Mouse (Mus musculus): ENCODE measurements around the gene Gnai3. TPM values are rescaled to one million over a fixed set of nuclear protein-coding genes. Genes with fewer than 3 reads are reported as not detected.
A peak's percentile ranks its signal among the peaks of the same experiment; 100 is the strongest.

Gene Gnai3
- polyA plus RNA-seq, 1 experiment from 2014 or later: 146 TPM

DNA sequence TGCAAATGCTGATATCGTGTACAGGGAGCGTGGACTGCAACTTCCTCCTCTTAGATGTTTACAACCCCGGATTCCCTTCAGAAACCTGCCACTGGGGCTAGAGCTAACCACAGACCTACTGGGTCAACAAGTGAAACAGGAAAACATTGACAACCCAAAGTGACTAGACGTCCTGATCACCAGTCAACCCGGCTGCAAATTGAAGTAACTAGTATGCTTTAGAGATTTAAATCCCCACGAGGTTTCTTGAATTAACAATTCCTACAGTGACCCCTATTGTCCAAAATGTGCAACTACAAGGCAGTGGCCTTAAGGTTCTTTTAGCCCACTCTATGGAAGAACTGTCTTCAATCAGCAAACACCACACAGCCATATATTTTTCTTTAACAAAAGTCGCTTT, 84.5 kb downstream of the Gnai3 start:
- no peak overlapping the region for H3K27ac ChIP-seq (ENCODE audit: low read depth, low read length)
- DNase-seq (ENCODE audit: low spot score) (peak; percentile 55), ATAC-seq (replicated peaks; ENCODE audit: low FRiP score) (0 out of 2 replicates have a peak, but pooled peaks have one; percentile 29)
- no peaks in the 10 kb centered on the region for H3K9me3 ChIP-seq (ENCODE audit: control insufficient read depth, low read length)
- peak overlapping the region; percentile 55 for H3K4me2 ChIP-seq
- 11% methylated on average over 7 of the region's 7 CpGs for WGBS
- H3K27me3 ChIP-seq (replicated peaks; ENCODE audit: control insufficient read depth, insufficient read depth, low read length): no peaks in the 10 kb centered on the region
- H3K9ac ChIP-seq (ENCODE audit: low read depth, low read length): no peak overlapping the region
- 0 out of 2 replicates have a peak, but pooled peaks cover 3% of the 10 kb centered on the region for H3K4me1 ChIP-seq (replicated peaks; ENCODE audit: control insufficient read depth, insufficient read depth, low read length)
- H3K4me3 ChIP-seq (ENCODE audit: low read depth, low read length): 0 out of 2 replicates have a peak overlapping the region, but pooled peaks have one; percentile 5
- H3K36me3 ChIP-seq (ENCODE audit: control insufficient read depth, insufficient read depth, low read length): no peaks in the 10 kb centered on the region

Other genes starting within 250 kb of the Gnai3 start
- gene Gstm7, start 214.3 kb downstream of the Gnai3 start, polyA plus RNA-seq (2014; fragmentation: Nextera tagmentation; extraction: Ambion mirVana): 10.8 and 12.0 TPM in 2 replicates
- 9.2 and 9.5 TPM in 2 replicates for gene Gstm6, start 202.4 kb downstream of the Gnai3 start, polyA plus RNA-seq (2014; fragmentation: Nextera tagmentation; extraction: Ambion mirVana)
- 7.5 and 7.7 TPM in 2 replicates for gene Gstm3, start 176.9 kb downstream of the Gnai3 start, polyA plus RNA-seq (2014; fragmentation: Nextera tagmentation; extraction: Ambion mirVana)
- gene Gstm2, start 159.7 kb downstream of the Gnai3 start, polyA plus RNA-seq (2014; fragmentation: Nextera tagmentation; extraction: Ambion mirVana): 16.7 and 18.2 TPM in 2 replicates
- 244 and 267 TPM in 2 replicates for gene Gstm1, start 128.2 kb downstream of the Gnai3 start, polyA plus RNA-seq (2014; fragmentation: Nextera tagmentation; extraction: Ambion mirVana)
- 21.2 and 22.8 TPM in 2 replicates for gene Gstm4, start 101.3 kb downstream of the Gnai3 start, polyA plus RNA-seq (2014; fragmentation: Nextera tagmentation; extraction: Ambion mirVana)
- gene Ampd2, start 59.5 kb downstream of the Gnai3 start, polyA plus RNA-seq (2014; fragmentation: Nextera tagmentation; extraction: Ambion mirVana): 119 and 123 TPM in 2 replicates
- gene Gnat2, start 53.4 kb downstream of the Gnai3 start, polyA plus RNA-seq (2014; fragmentation: Nextera tagmentation; extraction: Ambion mirVana): 4.2 and 5.4 TPM in 2 replicates
- 0.07 TPM in 1 of 2 replicates, not detected in the other for gene Gpr61, start 8.7 kb upstream of the Gnai3 start, polyA plus RNA-seq (2014; fragmentation: Nextera tagmentation; extraction: Ambion mirVana)
- 0.88 and 1.5 TPM in 2 replicates for gene Amigo1, start 40.2 kb upstream of the Gnai3 start, polyA plus RNA-seq (2014; fragmentation: Nextera tagmentation; extraction: Ambion mirVana)
- 2.3 and 2.8 TPM in 2 replicates for gene Cyb561d1, start 55.1 kb upstream of the Gnai3 start, polyA plus RNA-seq (2014; fragmentation: Nextera tagmentation; extraction: Ambion mirVana)
- gene Atxn7l2, start 64.8 kb upstream of the Gnai3 start, polyA plus RNA-seq (2014; fragmentation: Nextera tagmentation; extraction: Ambion mirVana): 8.7 and 8.9 TPM in 2 replicates
- 0.05 and 0.08 TPM in 2 replicates for gene Sypl2, start 80.5 kb upstream of the Gnai3 start, polyA plus RNA-seq (2014; fragmentation: Nextera tagmentation; extraction: Ambion mirVana)
- gene Psma5, start 110.8 kb upstream of the Gnai3 start, polyA plus RNA-seq (2014; fragmentation: Nextera tagmentation; extraction: Ambion mirVana): 335 and 351 TPM in 2 replicates
- 10.6 and 11.9 TPM in 2 replicates for gene Sort1, start 137.9 kb upstream of the Gnai3 start, polyA plus RNA-seq (2014; fragmentation: Nextera tagmentation; extraction: Ambion mirVana)
- 0.47 and 1.2 TPM in 2 replicates for gene Mybphl, start 218.8 kb upstream of the Gnai3 start, polyA plus RNA-seq (2014; fragmentation: Nextera tagmentation; extraction: Ambion mirVana)
- gene Psrc1, start 237.7 kb upstream of the Gnai3 start, polyA plus RNA-seq (2014; fragmentation: Nextera tagmentation; extraction: Ambion mirVana): 33.2 and 34.0 TPM in 2 replicates

Measured in liver, embryonic 11.5 days (tissue).